Mouse (Mus musculus) heart, adult 2 months (tissue): ENCODE measurements around the gene Tpst1. TPM values are rescaled to one million over a fixed set of nuclear protein-coding genes. Genes with fewer than 3 reads are reported as not detected.

Experiments used
- DNase-seq, 2 experiments: peaks; one replicate each; pipeline ENCODE4 v3.0.0; 2021
- H3K27ac ChIP-seq: fragments of 200-600 bp; 2 replicates; pipeline ENCODE4 v1.8.1; 2022
- H3K27me3 ChIP-seq: fragments of 200-500 bp; 2 replicates; pipeline ENCODE4 v1.6.1; 2012; ENCODE audit warnings: mild to moderate bottlenecking, low read length, inconsistent platforms, mixed read lengths; ENCODE audit not compliant: control insufficient read depth, insufficient read depth
- H3K36me3 ChIP-seq: fragments of 200-500 bp; 2 replicates; pipeline ENCODE4 v1.6.1; 2012; ENCODE audit warnings: low read length, inconsistent platforms; ENCODE audit not compliant: control insufficient read depth, insufficient read depth
- H3K4me1 ChIP-seq: fragments of 200-500 bp; 2 replicates; pipeline ENCODE4 v1.6.1; 2011; ENCODE audit warnings: low read length; ENCODE audit not compliant: control insufficient read depth, insufficient read depth
- H3K4me3 ChIP-seq: fragments of 200-600 bp; 2 replicates; pipeline ENCODE4 v1.8.1; 2022
- H3K79me2 ChIP-seq: fragments of 200-500 bp; replicated peaks from 2 replicates; pipeline ENCODE4 v1.6.1; 2012; ENCODE audit warnings: mild to moderate bottlenecking, inconsistent platforms, low read length, moderate library complexity, mixed read lengths; ENCODE audit not compliant: control insufficient read depth, insufficient read depth
- H3K9ac ChIP-seq: fragments of 200-500 bp; 2 replicates; pipeline ENCODE4 v1.6.1; 2012; ENCODE audit warnings: low read depth, mild to moderate bottlenecking, control low read depth, inconsistent platforms, low read length, mixed read lengths
- CTCF ChIP-seq: fragments of 200-600 bp; IDR thresholded peaks from 2 replicates; pipeline ENCODE4 v1.8.1; 2022; ENCODE audit warnings: antibody characterized with exemption, mild to moderate bottlenecking, moderate library complexity
- EP300 ChIP-seq: fragments of 200-500 bp; IDR thresholded peaks from 2 replicates; pipeline ENCODE4 v1.6.1; 2011; ENCODE audit warnings: low read depth, low read length, control low read depth; ENCODE audit not compliant: insufficient read depth
- POLR2A ChIP-seq: fragments of 200-500 bp; IDR thresholded peaks from 2 replicates; pipeline ENCODE4 v1.6.1; 2011; ENCODE audit warnings: mild to moderate bottlenecking, low read depth, low read length, control low read depth; ENCODE audit not compliant: insufficient read depth
- WGBS: fragments of 180-500 bp; shearing (Covaris S2); methylation state at CpG from one replicate; pipeline ENCODE4 v1.1.7; 2018; 5-methylcytosine and 5-hydroxymethylcytosine counted together
- intact Hi-C: fragments of 180-260 bp; cut with DNase I; formaldehyde crosslinking; loops from one replicate; pipeline ENCODE4 v1.15.1; 2025
- polyA plus RNA-seq: library from polyadenylated mRNA; depleted of rRNA; stranded (reverse); fragments of >200 nt; gene quantifications from 2 replicates; pipeline ENCODE4 v1.2.3, GENCODE M21; 2012
- total RNA-seq, 2 experiments: library from RNA; stranded (reverse); gene quantifications; 2 replicates each; pipeline ENCODE4 v1.2.3; 2021

Tpst1 gene
- total and polyA plus RNA-seq, 3 experiments: 7.4 to 10.1 (median 9.4) TPM

- no peak overlapping the region for H3K4me3 ChIP-seq
- H3K4me1 ChIP-seq: peaks cover 4% of the 10 kb centered on the region
- H3K9ac ChIP-seq: no peak overlapping the region
- no peaks in the 10 kb centered on the region for H3K36me3 ChIP-seq
- 91% methylated on average over 7 of the region's 7 CpGs for WGBS
- no peak overlapping the region for H3K27ac ChIP-seq
- intact Hi-C loops: no loop called here
- no peaks in the 10 kb centered on the region for H3K27me3 ChIP-seq
- no peak for DNase-seq
- TF ChIP-seq EP300: no peak
- no peak for TF ChIP-seq CTCF
- no peak for TF ChIP-seq POLR2A
- H3K79me2 ChIP-seq: no peaks in the 10 kb centered on the region; the same call in 1 of the 2 replicates
These were observed 14.9 kb downstream of the Tpst1 start for GRCm38 (mm10) chr5:130088008-130088407.

GRCm38 (mm10) chr5:130088612-130089011 is 15.5 kb downstream of the Tpst1 start:
- intact Hi-C loops: no loop called here
- WGBS: 84% methylated on average over 4 of the region's 4 CpGs
- H3K4me3 ChIP-seq: no peak overlapping the region
- no peak overlapping the region for H3K9ac ChIP-seq
- DNase-seq: no peak
- TF ChIP-seq CTCF: no peak
- H3K79me2 ChIP-seq: no peaks in the 10 kb centered on the region; the same call in 1 of the 2 replicates
- peaks cover 2% of the 10 kb centered on the region for H3K4me1 ChIP-seq
- H3K36me3 ChIP-seq: no peaks in the 10 kb centered on the region
- no peaks in the 10 kb centered on the region for H3K27me3 ChIP-seq
- H3K27ac ChIP-seq: no peak overlapping the region; the same call in 1 of the 2 replicates

GRCm38 (mm10) chr5:130089177-130089576 is 16.1 kb downstream of the Tpst1 start:
- no peak for DNase-seq
- Histone ChIP-seq H3K27me3 (no peaks in the 10 kb centered on the region), H3K79me2 (no peaks in the 10 kb centered on the region; the same call in 1 of the 2 replicates), H3K27ac (peak overlapping the region; percentile 52), H3K9ac (no peak overlapping the region), H3K4me1 (peaks cover 2% of the 10 kb centered on the region), H3K4me3 (no peak overlapping the region), H3K36me3 (no peaks in the 10 kb centered on the region)
- no peak for TF ChIP-seq POLR2A
- 63% methylated on average over 7 of the region's 7 CpGs for WGBS
- intact Hi-C loops: no loop called here

- Histone ChIP-seq H3K36me3 (no peaks in the 10 kb centered on the region), H3K27ac (peak overlapping the region; percentile 52), H3K4me1 (peaks cover 2% of the 10 kb centered on the region), H3K4me3 (no peak overlapping the region), H3K79me2 (no peaks in the 10 kb centered on the region; the same call in 1 of the 2 replicates), H3K27me3 (no peaks in the 10 kb centered on the region), H3K9ac (no peak overlapping the region)
- intact Hi-C loops: no loop called here
- 75% methylated on average over 18 of the region's 18 CpGs for WGBS
- TF ChIP-seq EP300 (no peak), POLR2A (0 out of 2 replicates have a peak, but pooled peaks have one; percentile 20), CTCF (no peak)
- peak; percentile 47 to 50 for DNase-seq
These were observed 16.7 kb downstream of the Tpst1 start for GRCm38 (mm10) chr5:130089626-130090393.

- intact Hi-C loops: no loop called here
- no peak overlapping the region for H3K9ac ChIP-seq
- H3K79me2 ChIP-seq: no peaks in the 10 kb centered on the region; the same call in 1 of the 2 replicates
- TF ChIP-seq CTCF (no peak), EP300 (no peak), POLR2A (no peak)
- no peak overlapping the region for H3K4me3 ChIP-seq
- DNase-seq: no peak
- peaks cover 2% of the 10 kb centered on the region for H3K4me1 ChIP-seq
- no peaks in the 10 kb centered on the region for H3K27me3 ChIP-seq
- WGBS: 74% methylated on average over 12 of the region's 12 CpGs
- H3K36me3 ChIP-seq: no peaks in the 10 kb centered on the region
- H3K27ac ChIP-seq: no peak overlapping the region
These were observed 23.6 kb downstream of the Tpst1 start for GRCm38 (mm10) chr5:130096754-130097153.

- TF ChIP-seq POLR2A (no peak), CTCF (no peak), EP300 (no peak)
- Histone ChIP-seq H3K4me1 (peaks cover 2% of the 10 kb centered on the region), H3K27ac (no peak overlapping the region), H3K4me3 (no peak overlapping the region), H3K9ac (no peak overlapping the region), H3K27me3 (no peaks in the 10 kb centered on the region), H3K79me2 (no peaks in the 10 kb centered on the region; the same call in 1 of the 2 replicates), H3K36me3 (no peaks in the 10 kb centered on the region)
- intact Hi-C loops: no loop called here
- DNase-seq: no peak
- WGBS: 36% methylated on average over 2 of the region's 2 CpGs
These were observed 24.7 kb downstream of the Tpst1 start for GRCm38 (mm10) chr5:130097837-130098236.
